Mouse (Mus musculus): Measurements from ENCODE around the gene Cluap1.

The Cluap1 gene

GRCm38 (mm10) chr16:3908537-3909111, at the start of gene Cluap1, which contains the start of gene 1700037C18Rik:
Cluap1 (plus strand) TSS chr16:3908801.
1700037C18Rik (minus strand) TSS chr16:3908689.
- DNase-seq (ENCODE audit: low read depth, low spot score) = peak; percentile 88

GRCm38 (mm10) chr16:3859254-3859653, 49.3 kb upstream of the Cluap1 start:
- no peak for DNase-seq (ENCODE audit: low read depth, low spot score)

DNA sequence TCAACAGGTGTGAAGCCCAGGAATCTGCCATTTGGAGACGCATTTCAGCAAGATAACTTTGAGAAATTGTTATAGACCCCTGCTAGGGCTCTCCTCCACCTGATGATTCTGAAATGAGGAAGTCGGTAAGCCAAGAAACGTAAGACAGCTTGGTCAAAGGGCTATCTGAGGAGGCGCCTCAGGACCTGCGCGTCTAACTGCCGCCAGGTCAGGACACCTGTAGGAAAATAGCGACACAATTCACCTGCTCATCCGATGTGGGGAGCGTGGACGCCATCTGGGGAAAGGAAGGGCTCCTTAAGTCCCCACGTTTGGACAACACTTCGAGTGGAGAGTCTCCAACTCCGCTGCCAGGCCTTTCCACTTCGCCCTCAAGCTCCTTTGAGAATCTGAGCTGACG, 36.8 kb upstream of the Cluap1 start:
- DNase-seq (ENCODE audit: low read depth, low spot score) = no peak

- peak; percentile 68 for DNase-seq (ENCODE audit: low read depth, low spot score)
Observed at GRCm38 (mm10) chr16:3872216-3873047, 36.2 kb upstream of the Cluap1 start, which contains the start of gene Naa60. Naa60 (plus strand) TSS chr16:3872375.

DNA sequence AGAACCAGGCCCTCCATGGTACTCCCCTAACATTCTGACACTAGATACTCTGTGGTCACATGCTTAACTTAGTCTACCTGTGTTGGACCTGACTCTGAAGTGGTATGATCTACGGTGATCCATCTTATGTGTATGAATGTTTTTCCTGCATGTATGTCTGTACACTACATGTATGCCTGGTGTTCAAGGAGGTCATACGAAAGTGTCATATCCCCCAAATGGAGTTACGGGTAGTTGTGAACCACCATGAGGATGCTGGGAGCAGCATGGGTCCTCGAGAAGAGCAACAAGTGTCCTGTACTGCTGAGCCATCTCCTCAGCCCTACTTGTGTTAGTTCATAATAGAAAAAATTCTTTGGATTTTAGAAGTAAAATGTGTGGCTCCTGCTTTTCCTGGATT, 32.3 kb upstream of the Cluap1 start:
- DNase-seq (ENCODE audit: low read depth, low spot score) = no peak

- DNase-seq (ENCODE audit: low read depth, low spot score) = peak; percentile 89
Observed at GRCm38 (mm10) chr16:3884201-3885064, 24.2 kb upstream of the Cluap1 start, which contains the start of the genes Zfp597 and Gm20695. Zfp597 (minus strand) TSS chr16:3884561. Gm20695 (plus strand) TSS chr16:3884648.

DNA sequence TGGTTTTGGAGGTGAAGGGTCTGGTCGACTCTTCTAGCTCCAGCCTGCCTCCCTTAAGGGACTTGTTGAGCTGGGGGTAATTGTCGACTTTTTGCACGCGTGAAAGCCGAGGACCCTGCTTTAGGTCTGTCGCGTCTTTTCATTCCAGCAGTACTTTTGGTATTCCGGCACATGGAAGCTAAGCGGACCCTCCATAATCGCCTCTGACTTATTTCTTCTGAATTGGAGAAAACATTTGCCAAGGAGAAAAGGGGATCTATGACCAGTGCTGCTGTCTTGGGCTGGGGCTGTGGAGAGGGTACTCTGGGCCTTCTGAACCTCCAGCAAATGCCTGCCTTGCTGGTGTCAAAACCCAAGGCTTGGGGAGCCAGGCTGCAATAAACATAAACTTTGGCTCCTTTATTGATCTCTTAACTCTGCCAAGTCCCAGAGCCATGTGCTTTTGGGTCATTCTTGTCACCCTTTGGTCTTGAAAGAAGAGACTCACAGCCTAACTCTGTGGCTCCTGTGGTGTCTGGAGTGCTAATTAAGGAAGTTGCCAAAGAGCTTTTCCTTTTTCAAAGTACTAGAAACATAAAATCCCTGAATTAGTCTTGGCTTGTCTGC, 23.4 kb upstream of the Cluap1 start:
- no peak for DNase-seq (ENCODE audit: low read depth, low spot score)

- no peak for DNase-seq (ENCODE audit: low read depth, low spot score)
Observed at GRCm38 (mm10) chr16:3891621-3892295, 16.8 kb upstream of the Cluap1 start.

DNA sequence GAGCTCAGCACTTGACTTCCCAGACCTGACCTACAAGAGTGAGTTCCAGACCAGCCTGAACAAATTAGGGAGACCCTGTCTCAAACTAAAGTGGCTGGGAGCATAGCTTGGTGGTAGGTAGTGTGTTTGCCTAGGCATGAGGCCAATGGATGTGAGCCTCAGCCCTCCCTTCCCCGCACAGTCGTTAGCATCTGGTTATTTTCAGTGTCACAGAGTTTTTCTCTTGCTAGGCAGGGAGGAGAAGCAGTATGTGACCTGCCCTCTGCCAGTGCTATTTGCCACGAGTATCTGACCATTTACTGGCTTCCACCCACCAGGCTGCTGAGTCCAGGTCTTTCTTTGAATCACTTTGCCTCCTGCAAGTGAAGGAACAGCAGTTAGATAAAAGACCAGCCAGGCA, 14.9 kb upstream of the Cluap1 start:
- no peak for DNase-seq (ENCODE audit: low read depth, low spot score)

DNA sequence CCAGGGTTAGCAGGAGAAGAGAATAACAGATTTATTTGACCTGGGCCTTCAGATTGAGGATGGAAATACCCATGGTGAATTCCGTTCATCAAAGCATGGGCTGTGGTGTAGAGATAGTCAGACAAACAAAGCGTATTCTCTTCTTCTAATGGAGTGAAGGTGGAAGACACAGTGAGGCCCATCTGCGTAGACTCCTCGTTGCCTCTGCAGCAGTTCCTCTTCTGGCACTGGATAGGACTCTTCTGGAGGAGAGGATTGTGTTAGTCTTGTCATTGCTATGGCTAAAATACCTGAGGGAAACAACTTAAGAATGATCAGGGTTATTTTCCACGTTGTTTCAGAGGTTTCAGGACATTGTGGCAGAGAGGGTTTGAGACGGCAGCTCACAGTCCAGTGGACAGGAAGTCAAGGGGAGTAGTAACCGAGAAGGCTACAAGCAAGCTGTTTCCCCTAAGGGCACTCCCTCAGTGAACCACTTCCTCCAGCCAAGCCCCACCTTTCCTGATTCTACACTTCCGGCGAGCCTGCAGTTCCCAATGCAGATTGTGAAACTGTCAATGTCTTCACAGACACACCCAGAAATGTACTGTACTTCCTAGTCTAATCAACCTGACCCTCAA, 13.3 kb upstream of the Cluap1 start:
- DNase-seq (ENCODE audit: low read depth, low spot score) = no peak

- DNase-seq (ENCODE audit: low read depth, low spot score) = no peak
Observed at GRCm38 (mm10) chr16:3896046-3896445, 12.6 kb upstream of the Cluap1 start.

DNA sequence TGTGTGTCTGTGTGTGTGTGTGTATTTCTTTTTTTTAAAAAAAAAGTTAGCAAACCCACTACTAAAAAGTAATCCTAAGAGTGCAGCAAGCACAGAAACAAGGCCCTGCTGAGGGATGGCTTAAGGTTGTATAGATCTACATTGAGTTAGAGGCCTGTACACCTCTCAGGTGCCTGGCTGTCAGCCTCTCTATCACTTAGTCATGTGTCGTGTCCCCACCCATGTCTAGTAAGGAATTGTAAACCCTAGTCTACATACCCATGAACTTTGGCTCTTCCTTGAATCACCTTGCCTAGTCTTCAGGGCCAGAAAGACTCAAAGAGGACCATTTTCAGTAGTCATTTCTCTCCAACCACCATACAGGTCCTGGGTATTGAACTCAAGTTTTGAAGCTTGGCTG, 12.0 kb upstream of the Cluap1 start:
- no peak for DNase-seq (ENCODE audit: low read depth, low spot score)

GRCm38 (mm10) chr16:3907471-3907870, 1.1 kb upstream of the Cluap1 start:
- no peak for DNase-seq (ENCODE audit: low read depth, low spot score)

GRCm38 (mm10) chr16:3909118-3909517, 517 bp downstream of the Cluap1 start:
- DNase-seq (ENCODE audit: low read depth, low spot score) = no peak

GRCm38 (mm10) chr16:3920756-3921155, 12.2 kb downstream of the Cluap1 start:
- DNase-seq (ENCODE audit: low read depth, low spot score) = no peak

GRCm38 (mm10) chr16:3923515-3923914, 14.9 kb downstream of the Cluap1 start:
- no peak for DNase-seq (ENCODE audit: low read depth, low spot score)

DNA sequence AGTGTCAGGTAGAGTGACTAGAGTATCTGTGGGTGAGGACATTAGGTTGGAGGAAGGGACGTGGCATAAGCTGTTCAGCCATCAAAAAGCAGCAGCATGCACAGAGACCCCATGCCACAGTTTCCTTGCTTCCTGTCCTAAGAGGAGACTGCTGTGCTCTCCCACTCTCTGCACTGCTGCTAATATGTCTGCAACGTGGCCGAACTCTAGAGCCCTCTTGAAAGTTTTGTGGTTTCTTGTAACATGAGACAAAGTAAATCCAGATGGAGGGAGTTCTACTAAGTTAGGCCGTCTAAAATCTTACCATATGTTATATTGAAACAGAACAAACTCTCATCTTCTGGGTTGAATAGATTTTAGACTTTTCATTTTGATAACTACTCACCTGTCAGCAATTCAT, 15.4 kb downstream of the Cluap1 start:
- DNase-seq (ENCODE audit: low read depth, low spot score) = no peak

DNA sequence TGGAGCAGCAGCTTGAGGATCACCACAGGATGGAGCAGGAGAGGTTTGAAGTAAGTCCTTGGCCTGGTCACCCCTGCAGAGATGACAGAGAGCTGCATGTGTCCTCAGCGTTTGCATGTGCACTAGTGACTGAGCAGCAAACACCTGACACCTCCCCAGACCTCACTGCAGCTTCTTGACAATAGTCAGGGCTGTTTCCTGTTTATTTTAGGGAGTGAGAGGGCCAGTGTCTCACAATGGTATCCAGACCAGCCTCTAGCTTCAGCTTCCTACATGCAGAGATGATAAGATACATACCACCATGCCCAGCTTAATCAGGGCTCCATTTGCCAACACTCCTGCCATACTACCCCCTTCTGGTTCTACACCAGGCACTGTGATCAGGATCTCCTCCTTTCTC, 20.0 kb downstream of the Cluap1 start:
- no peak for DNase-seq (ENCODE audit: low read depth, low spot score)

DNA sequence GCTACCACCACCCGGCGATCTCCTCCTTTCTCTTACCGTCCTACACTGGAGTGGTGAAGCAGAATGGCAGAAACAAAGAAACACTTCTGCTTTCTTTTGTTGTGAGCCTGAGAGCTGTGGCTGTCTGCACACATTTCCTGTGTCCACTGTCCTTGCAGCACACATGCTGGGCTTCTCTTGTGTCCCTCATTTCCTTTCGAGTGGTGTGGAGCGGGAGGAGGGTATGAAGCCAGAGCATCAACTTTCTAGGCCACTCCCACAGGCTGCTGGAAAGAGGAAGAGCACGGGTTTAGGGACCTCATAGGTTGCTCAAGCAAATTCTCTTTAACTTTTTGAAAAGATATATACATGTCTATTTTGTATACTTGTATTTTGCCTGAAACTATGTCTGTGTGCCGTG, 20.6 kb downstream of the Cluap1 start:
- no peak for DNase-seq (ENCODE audit: low read depth, low spot score)

DNA sequence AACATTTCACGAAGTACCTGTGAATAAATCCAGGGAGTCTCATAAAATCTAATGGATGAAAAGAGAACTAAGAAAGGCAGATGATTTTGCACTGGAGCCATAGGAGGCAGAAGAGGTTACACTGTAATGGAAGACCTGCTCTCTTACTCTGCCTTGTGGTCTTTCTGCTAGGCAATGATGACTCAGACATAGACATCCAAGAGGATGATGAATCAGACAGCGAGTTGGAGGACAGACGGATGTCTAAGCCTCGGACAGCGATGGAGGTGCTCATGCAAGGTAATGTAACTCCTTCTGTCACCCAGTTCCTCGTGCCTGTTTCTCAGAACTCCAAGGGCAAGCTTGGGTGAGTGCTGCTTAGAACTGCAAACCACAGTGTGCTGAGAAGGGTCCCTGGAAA, 24.9 kb downstream of the Cluap1 start:
- DNase-seq (ENCODE audit: low read depth, low spot score) = no peak

DNA sequence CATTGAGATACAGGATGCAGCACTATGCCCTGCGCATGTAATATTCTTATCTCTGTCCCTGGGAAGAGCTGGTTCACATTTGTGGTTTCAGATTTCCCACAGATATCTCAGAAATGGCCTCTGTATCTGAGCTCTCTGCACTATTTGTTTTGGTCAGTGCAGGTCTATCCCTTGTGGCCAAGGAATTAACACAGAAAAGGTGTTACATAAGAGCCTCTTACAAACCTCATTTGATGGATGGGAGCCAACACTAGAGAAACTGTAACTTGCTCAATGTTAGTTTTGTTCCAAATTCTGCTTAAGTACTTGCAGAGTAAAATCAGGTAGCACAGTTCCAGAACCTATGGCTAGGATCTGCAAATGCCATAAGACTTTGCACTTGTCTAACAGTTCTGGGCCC, 25.5 kb downstream of the Cluap1 start:
- no peak for DNase-seq (ENCODE audit: low read depth, low spot score)

Data from c-Kit-negative CD71-positive TER-119-positive erythroid progenitor cells, embryonic 14.5 days (primary cell).